Mouse (Mus musculus): Measurements from ENCODE around the gene Ralgds. TPM values are rescaled to one million over a fixed set of nuclear protein-coding genes. Genes with fewer than 3 reads are reported as not detected.

The Ralgds gene
- polyA plus RNA-seq, 1 experiment from 2014 or later, result 44.8 TPM

- Histone ChIP-seq H3K9ac (replicated peaks; ENCODE audit: low read length) (no peak overlapping the region), H3K27me3 (ENCODE audit: control insufficient read depth, insufficient read depth, low read length) (no peaks in the 10 kb centered on the region), H3K27ac (replicated peaks; ENCODE audit: low read depth, low read length) (no peak overlapping the region), H3K4me3 (ENCODE audit: low read depth, low read length) (no peak overlapping the region), H3K4me2 (ENCODE audit: low read depth, low read length) (no peak overlapping the region), H3K4me1 (ENCODE audit: control insufficient read depth, insufficient read depth, low read length) (peaks cover 8% of the 10 kb centered on the region; the same call in 1 of the 2 replicates), H3K9me3 (replicated peaks; ENCODE audit: control insufficient read depth, low read length) (no peaks in the 10 kb centered on the region), H3K36me3 (replicated peaks; ENCODE audit: control insufficient read depth, insufficient read depth, low read depth, low read length) (no peaks in the 10 kb centered on the region)
- ATAC-seq (replicated peaks; ENCODE audit: insufficient number of reproducible peaks, low FRiP score, low TSS enrichment, low read depth), result no peak
- 80% methylated on average over 4 of the region's 4 CpGs for WGBS
- DNase-seq (ENCODE audit: low spot score), result no peak
Measured at GRCm38 (mm10) chr2:28522166-28522565, 9.2 kb downstream of the Ralgds start.

GRCm38 (mm10) chr2:28523643-28524117, 10.8 kb downstream of the Ralgds start:
- 16% methylated on average over 5 of the region's 5 CpGs for WGBS
- Histone ChIP-seq H3K4me3 (ENCODE audit: low read depth, low read length) (no peak overlapping the region), H3K27ac (replicated peaks; ENCODE audit: low read depth, low read length) (no peak overlapping the region), H3K27me3 (ENCODE audit: control insufficient read depth, insufficient read depth, low read length) (no peaks in the 10 kb centered on the region), H3K36me3 (replicated peaks; ENCODE audit: control insufficient read depth, insufficient read depth, low read depth, low read length) (no peaks in the 10 kb centered on the region), H3K4me1 (ENCODE audit: control insufficient read depth, insufficient read depth, low read length) (peaks cover 8% of the 10 kb centered on the region; the same call in 1 of the 2 replicates), H3K4me2 (ENCODE audit: low read depth, low read length) (no peak overlapping the region), H3K9me3 (replicated peaks; ENCODE audit: control insufficient read depth, low read length) (no peaks in the 10 kb centered on the region), H3K9ac (replicated peaks; ENCODE audit: low read length) (no peak overlapping the region)
- ATAC-seq (replicated peaks; ENCODE audit: insufficient number of reproducible peaks, low FRiP score, low TSS enrichment, low read depth) (no peak), DNase-seq (ENCODE audit: low spot score) (peak; percentile 31)

GRCm38 (mm10) chr2:28524406-28524805, 11.5 kb downstream of the Ralgds start:
- DNase-seq (ENCODE audit: low spot score) (no peak), ATAC-seq (replicated peaks; ENCODE audit: insufficient number of reproducible peaks, low FRiP score, low TSS enrichment, low read depth) (no peak)
- no peak overlapping the region; the same call in 1 of the 2 replicates for H3K27ac ChIP-seq (replicated peaks; ENCODE audit: low read depth, low read length)
- H3K4me2 ChIP-seq (ENCODE audit: low read depth, low read length), result no peak overlapping the region
- no peak overlapping the region; the same call in 1 of the 2 replicates for H3K9ac ChIP-seq (replicated peaks; ENCODE audit: low read length)
- H3K36me3 ChIP-seq (replicated peaks; ENCODE audit: control insufficient read depth, insufficient read depth, low read depth, low read length), result no peaks in the 10 kb centered on the region
- WGBS, result 79% methylated on average over 10 of the region's 10 CpGs
- no peak overlapping the region for H3K4me3 ChIP-seq (ENCODE audit: low read depth, low read length)
- H3K9me3 ChIP-seq (replicated peaks; ENCODE audit: control insufficient read depth, low read length), result no peaks in the 10 kb centered on the region
- no peaks in the 10 kb centered on the region for H3K27me3 ChIP-seq (ENCODE audit: control insufficient read depth, insufficient read depth, low read length)
- H3K4me1 ChIP-seq (ENCODE audit: control insufficient read depth, insufficient read depth, low read length), result peaks cover 8% of the 10 kb centered on the region; the same call in 1 of the 2 replicates

- peak; percentile 64 for DNase-seq (ENCODE audit: low spot score)
- peak; percentile 79 for ATAC-seq (replicated peaks; ENCODE audit: insufficient number of reproducible peaks, low FRiP score, low TSS enrichment, low read depth)
- H3K27me3 ChIP-seq (ENCODE audit: control insufficient read depth, insufficient read depth, low read length), result no peaks in the 10 kb centered on the region
- no peak overlapping the region; the same call in 1 of the 2 replicates for H3K4me2 ChIP-seq (ENCODE audit: low read depth, low read length)
- 20% methylated on average over 9 of the region's 11 CpGs for WGBS
- H3K4me1 ChIP-seq (ENCODE audit: control insufficient read depth, insufficient read depth, low read length), result peaks cover 8% of the 10 kb centered on the region; the same call in 1 of the 2 replicates
- H3K36me3 ChIP-seq (replicated peaks; ENCODE audit: control insufficient read depth, insufficient read depth, low read depth, low read length), result no peaks in the 10 kb centered on the region
- peak overlapping the region; percentile 37 for H3K9ac ChIP-seq (replicated peaks; ENCODE audit: low read length)
- H3K4me3 ChIP-seq (ENCODE audit: low read depth, low read length), result no peak overlapping the region
- no peaks in the 10 kb centered on the region for H3K9me3 ChIP-seq (replicated peaks; ENCODE audit: control insufficient read depth, low read length)
- H3K27ac ChIP-seq (replicated peaks; ENCODE audit: low read depth, low read length), result peak overlapping the region; percentile 60
Measured at GRCm38 (mm10) chr2:28525219-28525942, 12.5 kb downstream of the Ralgds start.

- Histone ChIP-seq H3K4me3 (ENCODE audit: low read depth, low read length) (no peak overlapping the region), H3K4me2 (ENCODE audit: low read depth, low read length) (no peak overlapping the region; the same call in 1 of the 2 replicates), H3K9me3 (replicated peaks; ENCODE audit: control insufficient read depth, low read length) (no peaks in the 10 kb centered on the region), H3K9ac (replicated peaks; ENCODE audit: low read length) (peak overlapping the region; percentile 37), H3K36me3 (replicated peaks; ENCODE audit: control insufficient read depth, insufficient read depth, low read depth, low read length) (no peaks in the 10 kb centered on the region), H3K27ac (replicated peaks; ENCODE audit: low read depth, low read length) (peak overlapping the region; percentile 60; the same call in 1 of the 2 replicates), H3K27me3 (ENCODE audit: control insufficient read depth, insufficient read depth, low read length) (no peaks in the 10 kb centered on the region), H3K4me1 (ENCODE audit: control insufficient read depth, insufficient read depth, low read length) (peaks cover 8% of the 10 kb centered on the region; the same call in 1 of the 2 replicates)
- WGBS, result 46% methylated on average over 12 of the region's 12 CpGs
- DNase-seq (ENCODE audit: low spot score) (peak; percentile 30), ATAC-seq (replicated peaks; ENCODE audit: insufficient number of reproducible peaks, low FRiP score, low TSS enrichment, low read depth) (no peak; the same call in 1 of the 2 replicates)
Measured at GRCm38 (mm10) chr2:28525943-28526876, 13.3 kb downstream of the Ralgds start.

- Histone ChIP-seq H3K4me1 (ENCODE audit: control insufficient read depth, insufficient read depth, low read length) (peaks cover 8% of the 10 kb centered on the region; the same call in 1 of the 2 replicates), H3K27ac (replicated peaks; ENCODE audit: low read depth, low read length) (no peak overlapping the region), H3K27me3 (ENCODE audit: control insufficient read depth, insufficient read depth, low read length) (no peaks in the 10 kb centered on the region), H3K9me3 (replicated peaks; ENCODE audit: control insufficient read depth, low read length) (no peaks in the 10 kb centered on the region), H3K4me2 (ENCODE audit: low read depth, low read length) (no peak overlapping the region), H3K4me3 (ENCODE audit: low read depth, low read length) (no peak overlapping the region), H3K9ac (replicated peaks; ENCODE audit: low read length) (no peak overlapping the region), H3K36me3 (replicated peaks; ENCODE audit: control insufficient read depth, insufficient read depth, low read depth, low read length) (no peaks in the 10 kb centered on the region)
- ATAC-seq (replicated peaks; ENCODE audit: insufficient number of reproducible peaks, low FRiP score, low TSS enrichment, low read depth) (no peak), DNase-seq (ENCODE audit: low spot score) (no peak)
- 81% methylated on average over 20 of the region's 20 CpGs for WGBS
Measured at GRCm38 (mm10) chr2:28527436-28528353, 14.8 kb downstream of the Ralgds start.

- Histone ChIP-seq H3K27me3 (ENCODE audit: control insufficient read depth, insufficient read depth, low read length) (no peaks in the 10 kb centered on the region), H3K9me3 (replicated peaks; ENCODE audit: control insufficient read depth, low read length) (no peaks in the 10 kb centered on the region), H3K36me3 (replicated peaks; ENCODE audit: control insufficient read depth, insufficient read depth, low read depth, low read length) (no peaks in the 10 kb centered on the region), H3K4me3 (ENCODE audit: low read depth, low read length) (no peak overlapping the region), H3K27ac (replicated peaks; ENCODE audit: low read depth, low read length) (no peak overlapping the region), H3K4me2 (ENCODE audit: low read depth, low read length) (no peak overlapping the region), H3K9ac (replicated peaks; ENCODE audit: low read length) (no peak overlapping the region), H3K4me1 (ENCODE audit: control insufficient read depth, insufficient read depth, low read length) (peaks cover 11% of the 10 kb centered on the region; the same call in 1 of the 2 replicates)
- DNase-seq (ENCODE audit: low spot score) (no peak), ATAC-seq (replicated peaks; ENCODE audit: insufficient number of reproducible peaks, low FRiP score, low TSS enrichment, low read depth) (no peak)
- 76% methylated on average over 7 of the region's 7 CpGs for WGBS
Measured at GRCm38 (mm10) chr2:28528354-28528730, 15.4 kb downstream of the Ralgds start.

Measured in embryonic facial prominence, embryonic 11.5 days (tissue).